Mouse (Mus musculus) MEL (cell line): ENCODE results near the gene Esrra. TPM values are rescaled to one million over a fixed set of nuclear protein-coding genes. Genes with fewer than 3 reads are reported as not detected.
"Not testable (repeated sequence)": the region's sequence is repeated elsewhere in the genome, so short reads cannot be mapped to it uniquely, and the experiment has no call there.

Source experiments
- DNase-seq: peaks from one replicate; pipeline ENCODE4 v3.0.0; 2011; ENCODE audit warnings: low read depth, low spot score
- H3K27ac ChIP-seq: 2 replicates; pipeline ENCODE4 v1.5.1; 2012; ENCODE audit warnings: low read depth, mild to moderate bottlenecking, control low read depth, low read length, moderate library complexity; ENCODE audit not compliant: control insufficient read depth
- H3K27me3 ChIP-seq, 2 experiments: fragments of 150-350 bp in 1 of 2; sonication (generic) in 1 of 2; 2 replicates each; pipeline ENCODE4 v1.6.1; 2012; ENCODE audit warnings: low read length in 2 of 2, mild to moderate bottlenecking in 2 of 2, improper control_type of control experiment in 1 of 2, moderate library complexity in 1 of 2; ENCODE audit not compliant: insufficient read depth in 2 of 2, control insufficient read depth in 1 of 2
- H3K36me3 ChIP-seq, 2 experiments: 2 replicates each; pipeline ENCODE4 v1.6.1; 2012 to 2014; ENCODE audit warnings: low read length in 2 of 2, improper control_type of control experiment in 1 of 2, inconsistent platforms in 1 of 2, mild to moderate bottlenecking in 1 of 2; ENCODE audit not compliant: insufficient read depth in 2 of 2, control insufficient read depth in 1 of 2
- H3K4me1 ChIP-seq, 2 experiments: fragments of 150-350 bp in 1 of 2; sonication (generic) in 1 of 2; 2 replicates each; pipeline ENCODE4 v1.6.1; 2012; ENCODE audit warnings: low read length in 2 of 2, improper control_type of control experiment in 1 of 2, mild to moderate bottlenecking in 1 of 2; ENCODE audit not compliant: insufficient read depth in 2 of 2, control insufficient read depth in 1 of 2
- H3K4me3 ChIP-seq, 2 experiments: fragments of 150-350 bp in 1 of 2; sonication (generic) in 1 of 2; 2 replicates each; pipeline ENCODE4 v1.5.1; 2012; ENCODE audit warnings: low read depth in 2 of 2, low read length in 2 of 2, mild to moderate bottlenecking in 2 of 2, moderate library complexity in 2 of 2, control low read depth in 1 of 2, improper control_type of control experiment in 1 of 2; ENCODE audit not compliant: control insufficient read depth in 1 of 2, insufficient read depth in 1 of 2
- H3K79me2 ChIP-seq: 2 replicates; pipeline ENCODE4 v1.6.1; 2012; ENCODE audit warnings: mild to moderate bottlenecking, low read length, moderate library complexity; ENCODE audit not compliant: control insufficient read depth, poor library complexity, insufficient read depth
- H3K9ac ChIP-seq: 2 replicates; pipeline ENCODE4 v1.6.1; 2012; ENCODE audit warnings: low read depth, mild to moderate bottlenecking, control low read depth, low read length, moderate library complexity; ENCODE audit not compliant: control insufficient read depth, poor library complexity, severe bottlenecking
- H3K9me3 ChIP-seq: fragments of 150-350 bp; sonication (generic); replicated peaks from 2 replicates; pipeline ENCODE4 v1.6.1; 2012; ENCODE audit warnings: mild to moderate bottlenecking, low read length, improper control_type of control experiment, moderate library complexity; ENCODE audit not compliant: insufficient read depth
- CHD1 ChIP-seq: IDR thresholded peaks from 2 replicates; pipeline ENCODE4 v1.6.1; 2012; ENCODE audit warnings: low read depth, mild to moderate bottlenecking, inconsistent platforms, low read length, improper control_type of control experiment
- ELF1 ChIP-seq: IDR thresholded peaks from 2 replicates; pipeline ENCODE4 v1.6.1; 2014; ENCODE audit warnings: low read depth, mild to moderate bottlenecking, inconsistent platforms, low read length, improper control_type of control experiment, moderate library complexity
- EP300 ChIP-seq, 2 experiments: IDR thresholded peaks; 2 replicates each; pipeline ENCODE4 v1.6.1; 2011; ENCODE audit warnings: improper control_type of control experiment in 2 of 2, low read length in 2 of 2, low read depth in 1 of 2, mild to moderate bottlenecking in 1 of 2
- ETS1 ChIP-seq: IDR thresholded peaks from 2 replicates; pipeline ENCODE4 v1.6.1; 2012; ENCODE audit warnings: low read depth, mild to moderate bottlenecking, inconsistent platforms, low read length, improper control_type of control experiment, moderate library complexity
- GATA1 ChIP-seq: IDR thresholded peaks from 2 replicates; pipeline ENCODE4 v1.6.1; 2011; ENCODE audit warnings: low read depth, low read length, improper control_type of control experiment
- MAX ChIP-seq: IDR thresholded peaks from 2 replicates; pipeline ENCODE4 v1.6.1; 2011; ENCODE audit warnings: low read length, improper control_type of control experiment
- MXI1 ChIP-seq: IDR thresholded peaks from 2 replicates; pipeline ENCODE4 v1.6.1; 2011; ENCODE audit warnings: mild to moderate bottlenecking, low read depth, low read length, improper control_type of control experiment
- MYB ChIP-seq: IDR thresholded peaks from 2 replicates; pipeline ENCODE4 v1.6.1; 2011; ENCODE audit warnings: mild to moderate bottlenecking, low read depth, low read length, improper control_type of control experiment
- MYC ChIP-seq: IDR thresholded peaks from 2 replicates; pipeline ENCODE4 v1.6.1; 2011; ENCODE audit warnings: low read depth, mild to moderate bottlenecking, low read length, improper control_type of control experiment, moderate library complexity
- NELFE ChIP-seq: IDR thresholded peaks from 2 replicates; pipeline ENCODE4 v1.6.1; 2011; ENCODE audit warnings: low read depth, low read length, improper control_type of control experiment
- NRF1 ChIP-seq: IDR thresholded peaks from 2 replicates; pipeline ENCODE4 v1.6.1; 2014; ENCODE audit warnings: low read depth, mild to moderate bottlenecking, inconsistent platforms, low read length, improper control_type of control experiment, moderate library complexity; ENCODE audit not compliant: poor library complexity, insufficient read depth, severe bottlenecking
- POLR2A ChIP-seq, 2 experiments: IDR thresholded peaks; 2 replicates each; pipeline ENCODE4 v1.6.1; 2011 to 2012; ENCODE audit warnings: low read length in 2 of 2, mild to moderate bottlenecking in 2 of 2, control low read depth in 1 of 2, improper control_type of control experiment in 1 of 2, low read depth in 1 of 2, moderate library complexity in 1 of 2; ENCODE audit not compliant: control insufficient read depth in 1 of 2, insufficient read depth in 1 of 2, poor library complexity in 1 of 2
- POLR2AphosphoS2 ChIP-seq: IDR thresholded peaks from 2 replicates; pipeline ENCODE4 v1.6.1; 2011; ENCODE audit warnings: low read length, improper control_type of control experiment
- RCOR1 ChIP-seq: IDR thresholded peaks from 2 replicates; pipeline ENCODE4 v1.6.1; 2012; ENCODE audit warnings: low read depth, mild to moderate bottlenecking, inconsistent platforms, low read length, improper control_type of control experiment
- SIN3A ChIP-seq: IDR thresholded peaks from 2 replicates; pipeline ENCODE4 v1.6.1; 2012; ENCODE audit warnings: low read length, improper control_type of control experiment, inconsistent platforms
- TAL1 ChIP-seq: IDR thresholded peaks from 2 replicates; pipeline ENCODE4 v1.6.1; 2012; ENCODE audit warnings: mild to moderate bottlenecking, inconsistent platforms, low read length, moderate library complexity, mixed read lengths
- TBP ChIP-seq: IDR thresholded peaks from 2 replicates; pipeline ENCODE4 v1.8.0; 2011; ENCODE audit warnings: low read depth, low read length, improper control_type of control experiment
- ZMIZ1 ChIP-seq: IDR thresholded peaks from 2 replicates; pipeline ENCODE4 v1.6.1; 2012; ENCODE audit warnings: low read depth, mild to moderate bottlenecking, inconsistent platforms, low read length, improper control_type of control experiment, moderate library complexity
- polyA plus RNA-seq, 2 experiments: library from polyadenylated mRNA; stranded (reverse) in 1 of 2; unstranded in 1 of 2; fragments of >175 nt in 1 of 2; fragments of >200 nt in 1 of 2; gene quantifications; 2 replicates each; pipeline versions ENCODE4 v1.2.1 to v1.2.4; 2012; ENCODE audit warnings: low replicate concordance in 2 of 2, low read depth in 1 of 2; ENCODE audit not compliant: insufficient read length in 2 of 2, insufficient read depth in 1 of 2, missing spikeins in 1 of 2
- total RNA-seq: library from RNA; depleted of rRNA; stranded (reverse); fragments of 300-350 nt; gene quantifications from 2 replicates; pipeline ENCODE4 v1.2.3, GENCODE M21; 2012

Esrra gene
- total and polyA plus RNA-seq, 3 experiments, result 32.5 to 40.9 TPM; not detected in 1

DNA sequence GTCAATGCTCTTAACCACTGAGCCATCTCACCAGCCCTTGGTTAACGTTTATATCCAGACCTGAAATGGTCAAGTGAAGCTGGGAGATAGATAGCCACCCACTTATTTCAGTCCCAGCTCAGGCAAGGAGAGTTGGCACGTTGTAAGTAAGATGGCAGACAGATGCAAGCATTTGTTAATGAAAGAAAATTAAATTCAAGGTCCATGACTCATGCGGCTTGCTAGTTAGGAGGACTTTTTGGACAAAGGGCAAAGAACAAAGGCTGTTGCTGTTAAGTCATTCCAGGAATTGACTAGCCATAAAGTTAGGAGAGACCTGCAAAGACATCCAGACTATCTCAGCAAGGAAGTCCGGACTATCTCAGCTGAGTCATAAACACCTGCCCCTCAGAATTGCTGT is 22.0 kb downstream of the Esrra start:
- peaks cover 6% of the 10 kb centered on the region; the same call in 1 of the 2 replicates for H3K79me2 ChIP-seq
- DNase-seq, result no peak
- H3K27ac ChIP-seq, result no peak overlapping the region

DNA sequence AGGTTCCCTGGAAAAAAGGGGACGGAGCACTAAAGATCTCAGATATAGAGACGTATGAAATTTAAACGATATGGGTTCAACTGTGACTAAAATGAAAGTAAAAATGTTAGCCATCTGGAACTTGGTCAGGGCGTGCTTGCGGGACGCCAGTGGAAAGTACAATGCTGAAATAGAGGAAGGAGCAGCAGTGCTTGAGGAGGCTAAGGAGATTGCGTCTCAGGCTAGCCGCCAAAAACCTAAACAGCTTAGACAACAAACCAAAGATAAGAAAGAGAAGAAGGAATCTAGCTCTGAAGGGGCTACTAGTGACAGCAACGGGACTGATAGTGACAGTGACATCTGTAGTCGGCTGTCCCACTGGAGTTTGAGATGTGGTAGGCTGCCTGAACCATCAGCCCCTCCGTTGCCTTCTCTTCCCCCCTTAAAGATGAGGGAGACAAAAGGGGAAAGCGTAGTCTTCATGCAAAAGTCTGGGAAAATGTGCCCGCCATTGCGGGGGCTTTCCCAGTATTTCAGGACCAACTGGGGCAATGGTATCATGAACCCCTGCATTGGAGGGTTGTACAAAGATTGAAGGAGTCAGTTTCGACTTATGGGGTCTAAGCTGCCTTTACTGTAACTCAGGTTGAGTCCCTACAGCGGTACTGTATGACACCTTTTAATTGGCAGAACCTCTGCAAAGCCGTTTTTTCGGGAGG is 25.9 kb downstream of the Esrra start:
- Histone ChIP-seq H3K36me3 (peaks cover 0 to 15% of the 10 kb centered on the region in 2 experiments; a peak in 3 of 4 replicates), H3K4me1 (peaks cover 3 to 20% of the 10 kb centered on the region in 2 experiments), H3K27ac (peak overlapping the region; percentile 80), H3K4me3 (peak overlapping the region; percentile 56 to 88), H3K9ac (peak overlapping the region; percentile 88)
- not testable (repeated sequence) for H3K27me3 ChIP-seq, H3K9me3 ChIP-seq, H3K79me2 ChIP-seq
- peak; percentile 91 for TF ChIP-seq ETS1
- TF ChIP-seq SIN3A, result peak; percentile 84; the same call in 1 of the 2 replicates
- TF ChIP-seq ELF1, result 0 out of 2 replicates have a peak, but pooled peaks have one; percentile 15
- TF ChIP-seq POLR2AphosphoS2, result peak; percentile 28; the same call in 1 of the 2 replicates
- TF ChIP-seq MYC, result peak; percentile 70; the same call in 1 of the 2 replicates
- TF ChIP-seq MAX, result peak; percentile 70
- peak; percentile 66; the same call in 1 of the 2 replicates for TF ChIP-seq GATA1
- TF ChIP-seq EP300 (IDR thresholded peaks at IDR 0.05; ENCODE audit: low read depth in 1 of 2, low read length in 2 of 2), result peak; percentile 49 to 65
- peak; percentile 80 for TF ChIP-seq MXI1
- TF ChIP-seq MYB, result 0 out of 2 replicates have a peak, but pooled peaks have one; percentile 40
- 0 out of 2 replicates have a peak, but pooled peaks have one; percentile 1 for TF ChIP-seq CHD1
- peak; percentile 56; the same call in 1 of the 2 replicates for TF ChIP-seq ZMIZ1
- peak; percentile 88 for TF ChIP-seq RCOR1
- peak; percentile 51; the same call in 1 of the 2 replicates for TF ChIP-seq TBP
- peak; percentile 34; the same call in 1 of the 2 replicates for TF ChIP-seq NELFE
- peak; percentile 32; the same call in 1 of the 2 replicates for TF ChIP-seq TAL1
- peak in 1 of 2 experiments; percentile 46; a peak in 2 of 4 replicates for TF ChIP-seq POLR2A (IDR thresholded peaks at IDR 0.05; ENCODE audit: control insufficient read depth in 1 of 2, insufficient read depth in 1 of 2, low read depth in 1 of 2, low read length in 2 of 2, poor library complexity in 1 of 2)
- peak; percentile 94 for DNase-seq

More for the DNA sequence above, 22.0 kb downstream of the Esrra start:
- Histone ChIP-seq H3K9me3 (no peaks in the 10 kb centered on the region), H3K36me3 (peaks cover 0 to 4% of the 10 kb centered on the region in 2 experiments; a peak in 3 of 4 replicates), H3K4me1 (peaks cover 0 to 4% of the 10 kb centered on the region in 2 experiments; a peak in 1 of 4 replicates), H3K27me3 (no peaks in the 10 kb centered on the region), H3K9ac (no peak overlapping the region), H3K4me3 (no peak overlapping the region)
- TF ChIP-seq NRF1, result no peak
